Mouse (Mus musculus): ENCODE results near the gene Lrrc1. TPM values are rescaled to one million over a fixed set of nuclear protein-coding genes. Genes with fewer than 3 reads are reported as not detected.
"Not testable (repeated sequence)": the region's sequence is repeated elsewhere in the genome, so short reads cannot be mapped to it uniquely, and the experiment has no call there.

Gene Lrrc1
- polyA plus RNA-seq, 1 experiment from 2014 or later: 18.9 TPM

DNA sequence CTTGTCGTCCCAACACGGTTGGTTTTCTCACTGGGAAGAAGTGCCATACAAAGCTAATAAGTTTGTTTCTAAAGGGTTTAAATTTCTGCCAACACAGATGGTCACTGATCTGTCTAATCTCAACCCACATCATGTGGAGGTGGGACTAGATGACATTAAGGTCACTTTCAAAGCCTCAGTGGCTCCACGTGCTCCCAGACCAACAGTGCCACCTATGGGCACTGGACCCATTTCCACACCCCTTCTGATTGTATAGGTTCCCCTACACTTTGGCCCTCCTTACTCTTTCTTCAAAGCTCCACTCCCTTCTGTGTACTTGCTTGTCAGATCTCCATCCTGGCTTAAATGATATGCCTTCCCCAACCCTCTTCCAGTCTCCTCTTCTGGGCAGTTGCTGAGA is 35.2 kb upstream of the Lrrc1 start:
- no peak overlapping the region for H3K27ac ChIP-seq (replicated peaks in 1 of 2; ENCODE audit: control insufficient read depth in 1 of 2, insufficient read depth in 1 of 2, low read depth in 2 of 2, low read length in 2 of 2)
- WGBS: 71% methylated on average over 3 of the region's 3 CpGs
- no peak overlapping the region for H3K9ac ChIP-seq (ENCODE audit: low read length)
- ATAC-seq (ENCODE audit: insufficient number of reproducible peaks, insufficient read depth, low FRiP score, low read depth): no peak
- H3K36me3 ChIP-seq (ENCODE audit: control insufficient read depth, insufficient read depth, low read length): no peaks in the 10 kb centered on the region
- H3K9me3 ChIP-seq (ENCODE audit: control insufficient read depth, low read length): no peaks in the 10 kb centered on the region
- peaks cover 0 to 6% of the 10 kb centered on the region in 2 experiments; a peak in 1 of 4 replicates for H3K4me1 ChIP-seq (ENCODE audit: control insufficient read depth in 2 of 2, insufficient read depth in 2 of 2, low read length in 2 of 2)
- no peak overlapping the region for H3K4me2 ChIP-seq (ENCODE audit: low read length)
- no peaks in the 10 kb centered on the region for H3K27me3 ChIP-seq (ENCODE audit: control insufficient read depth, insufficient read depth, low read length)
- H3K4me3 ChIP-seq (ENCODE audit: control insufficient read depth in 1 of 2, insufficient read depth in 1 of 2, low read depth in 1 of 2, low read length in 2 of 2): no peak overlapping the region

GRCm38 (mm10) chr9:77577931-77578330 is 33.3 kb upstream of the Lrrc1 start:
- Histone ChIP-seq H3K4me2 (ENCODE audit: low read length) (no peak overlapping the region), H3K9ac (ENCODE audit: low read length) (no peak overlapping the region), H3K4me3 (ENCODE audit: control insufficient read depth in 1 of 2, insufficient read depth in 1 of 2, low read depth in 1 of 2, low read length in 2 of 2) (no peak overlapping the region), H3K27me3 (ENCODE audit: control insufficient read depth, insufficient read depth, low read length) (no peaks in the 10 kb centered on the region), H3K36me3 (ENCODE audit: control insufficient read depth, insufficient read depth, low read length) (no peaks in the 10 kb centered on the region), H3K9me3 (ENCODE audit: control insufficient read depth, low read length) (no peaks in the 10 kb centered on the region), H3K27ac (replicated peaks in 1 of 2; ENCODE audit: control insufficient read depth in 1 of 2, insufficient read depth in 1 of 2, low read depth in 2 of 2, low read length in 2 of 2) (no peak overlapping the region), H3K4me1 (ENCODE audit: control insufficient read depth in 2 of 2, insufficient read depth in 2 of 2, low read length in 2 of 2) (peaks cover 0 to 6% of the 10 kb centered on the region in 2 experiments; a peak in 1 of 4 replicates)
- 91% methylated on average over 8 of the region's 8 CpGs for WGBS
- ATAC-seq (ENCODE audit: insufficient number of reproducible peaks, insufficient read depth, low FRiP score, low read depth): no peak

DNA sequence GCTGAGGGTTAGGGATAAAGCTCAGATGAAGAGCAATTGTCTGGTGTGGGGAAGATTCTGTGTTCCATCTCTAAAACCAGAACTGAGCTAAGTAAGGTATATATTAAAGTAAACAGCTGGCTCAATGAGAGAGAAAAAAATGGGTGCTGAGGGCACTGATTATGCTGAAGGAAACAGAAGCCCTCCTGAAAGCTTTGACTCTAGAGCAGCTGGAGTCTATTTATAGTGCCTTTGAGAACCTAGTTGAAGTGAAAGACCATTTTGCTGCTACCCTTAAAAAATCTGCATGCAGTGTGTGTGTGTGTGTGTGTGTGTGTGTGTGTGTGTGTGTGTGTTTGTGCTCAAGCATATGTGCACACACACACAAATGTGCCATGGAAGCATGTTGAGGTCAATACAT is 32.7 kb upstream of the Lrrc1 start:
- no peaks in the 10 kb centered on the region for H3K27me3 ChIP-seq (ENCODE audit: control insufficient read depth, insufficient read depth, low read length)
- peaks cover 0 to 6% of the 10 kb centered on the region in 2 experiments; a peak in 1 of 4 replicates for H3K4me1 ChIP-seq (ENCODE audit: control insufficient read depth in 2 of 2, insufficient read depth in 2 of 2, low read length in 2 of 2)
- H3K27ac ChIP-seq (replicated peaks in 1 of 2; ENCODE audit: control insufficient read depth in 1 of 2, insufficient read depth in 1 of 2, low read depth in 2 of 2, low read length in 2 of 2): no peak overlapping the region
- no peaks in the 10 kb centered on the region for H3K36me3 ChIP-seq (ENCODE audit: control insufficient read depth, insufficient read depth, low read length)
- no peak overlapping the region for H3K4me3 ChIP-seq (ENCODE audit: control insufficient read depth in 1 of 2, insufficient read depth in 1 of 2, low read depth in 1 of 2, low read length in 2 of 2)
- H3K9ac ChIP-seq (ENCODE audit: low read length): no peak overlapping the region
- no peak for ATAC-seq (ENCODE audit: insufficient number of reproducible peaks, insufficient read depth, low FRiP score, low read depth)
- H3K9me3 ChIP-seq (ENCODE audit: control insufficient read depth, low read length): no peaks in the 10 kb centered on the region
- no peak overlapping the region for H3K4me2 ChIP-seq (ENCODE audit: low read length)

DNA sequence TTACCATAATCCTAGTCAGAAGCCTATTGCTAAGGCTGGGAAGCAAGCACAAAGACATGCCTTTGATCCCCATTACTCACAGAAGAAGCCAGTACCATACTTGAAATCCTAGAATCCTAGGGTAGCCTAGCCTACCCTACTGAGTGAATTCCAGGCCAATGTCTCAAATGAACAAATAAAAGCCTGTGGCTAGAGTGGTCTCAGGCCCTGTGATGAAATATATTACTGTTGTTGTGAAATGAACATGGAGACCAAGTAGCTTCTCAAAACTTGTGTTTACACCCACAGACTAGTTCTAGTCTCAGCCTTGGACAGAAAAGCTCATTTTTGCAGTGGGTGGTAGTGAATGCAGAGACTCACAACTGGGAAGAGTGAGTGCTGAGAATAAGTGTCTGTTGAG is 31.6 kb upstream of the Lrrc1 start:
- peaks cover 7 to 9% of the 10 kb centered on the region in 2 experiments; a peak in 3 of 4 replicates for H3K4me1 ChIP-seq (ENCODE audit: control insufficient read depth in 2 of 2, insufficient read depth in 2 of 2, low read length in 2 of 2)
- H3K27ac ChIP-seq (replicated peaks in 1 of 2; ENCODE audit: control insufficient read depth in 1 of 2, insufficient read depth in 1 of 2, low read depth in 2 of 2, low read length in 2 of 2): no peak overlapping the region
- H3K9ac ChIP-seq (ENCODE audit: low read length): no peak overlapping the region
- no peaks in the 10 kb centered on the region for H3K27me3 ChIP-seq (ENCODE audit: control insufficient read depth, insufficient read depth, low read length)
- H3K4me2 ChIP-seq (ENCODE audit: low read length): no peak overlapping the region
- ATAC-seq (ENCODE audit: insufficient number of reproducible peaks, insufficient read depth, low FRiP score, low read depth): no peak
- H3K4me3 ChIP-seq (ENCODE audit: control insufficient read depth in 1 of 2, insufficient read depth in 1 of 2, low read depth in 1 of 2, low read length in 2 of 2): no peak overlapping the region
- H3K9me3 ChIP-seq (ENCODE audit: control insufficient read depth, low read length): no peaks in the 10 kb centered on the region
- no peaks in the 10 kb centered on the region for H3K36me3 ChIP-seq (ENCODE audit: control insufficient read depth, insufficient read depth, low read length)

DNA sequence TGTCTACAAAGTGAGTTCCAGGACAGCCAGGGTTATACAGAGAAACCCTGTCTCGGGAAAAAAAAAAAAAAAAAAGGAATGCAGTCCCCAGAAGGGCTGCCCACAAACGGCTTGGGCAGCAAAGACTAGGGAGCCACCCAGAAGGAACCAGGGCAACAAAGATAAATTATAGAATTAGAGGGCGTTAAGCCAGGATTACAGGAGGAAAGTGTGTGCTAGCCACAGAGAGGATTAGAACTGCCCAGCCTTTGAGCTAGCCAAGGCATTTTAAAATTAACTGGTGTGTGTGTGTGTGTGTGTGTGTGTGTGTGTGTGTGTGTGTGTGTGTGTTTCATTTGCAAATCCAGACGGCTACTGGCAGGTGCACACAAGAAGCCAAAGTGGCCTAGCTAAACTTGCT is 30.3 kb upstream of the Lrrc1 start:
- H3K4me1 ChIP-seq (ENCODE audit: control insufficient read depth in 2 of 2, insufficient read depth in 2 of 2, low read length in 2 of 2); H3K9ac ChIP-seq (ENCODE audit: low read length); H3K36me3 ChIP-seq (ENCODE audit: control insufficient read depth, insufficient read depth, low read length); H3K4me2 ChIP-seq (ENCODE audit: low read length); ATAC-seq (ENCODE audit: insufficient number of reproducible peaks, insufficient read depth, low FRiP score, low read depth); H3K27me3 ChIP-seq (ENCODE audit: control insufficient read depth, insufficient read depth, low read length); H3K27ac ChIP-seq (replicated peaks in 1 of 2; ENCODE audit: control insufficient read depth in 1 of 2, insufficient read depth in 1 of 2, low read depth in 2 of 2, low read length in 2 of 2); H3K4me3 ChIP-seq (ENCODE audit: control insufficient read depth in 1 of 2, insufficient read depth in 1 of 2, low read depth in 1 of 2, low read length in 2 of 2); H3K9me3 ChIP-seq (ENCODE audit: control insufficient read depth, low read length): not testable (repeated sequence)
- 52% methylated on average over 4 of the region's 4 CpGs for WGBS

DNA sequence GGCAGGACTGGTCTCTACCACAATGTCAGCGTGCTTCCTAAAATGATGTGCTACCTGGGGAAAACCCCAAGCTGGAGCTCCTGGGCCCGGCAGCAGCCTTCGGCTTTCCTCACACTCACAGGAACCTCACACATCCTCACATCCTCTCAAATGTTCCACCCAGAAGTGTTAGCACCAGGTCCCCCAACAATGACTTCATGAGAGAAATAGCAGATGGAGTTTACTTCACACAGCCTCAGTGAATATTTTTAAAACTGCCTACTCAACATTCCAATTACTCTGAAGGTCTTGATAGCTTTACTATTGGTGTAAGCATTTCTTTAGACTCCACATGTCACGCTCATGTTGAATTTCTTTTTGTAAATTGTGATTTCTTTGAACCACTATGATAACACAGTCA is 27.2 kb upstream of the Lrrc1 start:
- ATAC-seq (ENCODE audit: insufficient number of reproducible peaks, insufficient read depth, low FRiP score, low read depth): no peak
- H3K27ac ChIP-seq (replicated peaks in 1 of 2; ENCODE audit: control insufficient read depth in 1 of 2, insufficient read depth in 1 of 2, low read depth in 2 of 2, low read length in 2 of 2): no peak overlapping the region
- 44% methylated on average over 4 of the region's 4 CpGs for WGBS
- no peaks in the 10 kb centered on the region for H3K9me3 ChIP-seq (ENCODE audit: control insufficient read depth, low read length)
- H3K27me3 ChIP-seq (ENCODE audit: control insufficient read depth, insufficient read depth, low read length): no peaks in the 10 kb centered on the region
- no peak overlapping the region for H3K9ac ChIP-seq (ENCODE audit: low read length)
- no peak overlapping the region for H3K4me3 ChIP-seq (ENCODE audit: control insufficient read depth in 1 of 2, insufficient read depth in 1 of 2, low read depth in 1 of 2, low read length in 2 of 2)
- no peaks in the 10 kb centered on the region for H3K36me3 ChIP-seq (ENCODE audit: control insufficient read depth, insufficient read depth, low read length)
- H3K4me1 ChIP-seq (ENCODE audit: control insufficient read depth in 2 of 2, insufficient read depth in 2 of 2, low read length in 2 of 2): peaks cover 6 to 7% of the 10 kb centered on the region in 2 experiments; a peak in 3 of 4 replicates
- H3K4me2 ChIP-seq (ENCODE audit: low read length): no peak overlapping the region

DNA sequence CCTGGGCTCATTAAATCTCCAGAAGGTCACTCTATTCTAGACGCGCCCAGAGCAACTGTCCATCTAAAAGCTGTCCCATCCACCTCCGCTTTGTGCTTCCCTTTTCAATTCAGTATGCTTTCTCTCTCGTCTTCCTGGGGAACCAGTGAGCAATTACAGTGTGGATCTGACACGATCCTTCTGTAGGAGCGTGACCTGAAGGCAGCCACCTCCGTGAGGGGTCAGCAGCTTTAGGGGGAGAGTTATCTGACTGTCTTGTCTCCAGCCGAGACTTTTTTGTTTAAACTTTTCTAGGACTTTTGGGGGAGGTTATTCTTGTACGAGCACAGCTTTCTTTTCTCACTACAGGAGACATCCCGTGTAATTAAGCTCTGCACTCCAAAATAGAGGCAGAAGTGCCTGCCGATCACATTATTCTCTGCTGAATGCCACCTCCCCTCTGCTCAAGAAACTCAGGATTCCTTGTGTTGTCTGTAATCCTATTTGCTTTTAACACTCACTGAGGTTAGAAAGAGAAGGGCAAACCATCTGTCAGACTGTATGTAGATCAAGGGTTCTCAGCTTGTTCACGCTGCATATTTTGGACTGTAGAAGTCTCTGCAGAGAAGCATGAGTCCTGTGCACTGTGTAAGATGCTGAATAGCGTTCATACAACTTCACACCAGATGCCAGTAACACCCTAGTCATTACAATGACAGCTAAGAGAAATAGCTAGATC is 24.3 kb upstream of the Lrrc1 start:
- Histone ChIP-seq H3K4me1 (ENCODE audit: control insufficient read depth in 2 of 2, insufficient read depth in 2 of 2, low read length in 2 of 2) (peaks cover 3 to 7% of the 10 kb centered on the region in 2 experiments; a peak in 2 of 4 replicates), H3K27ac (replicated peaks in 1 of 2; ENCODE audit: control insufficient read depth in 1 of 2, insufficient read depth in 1 of 2, low read depth in 2 of 2, low read length in 2 of 2) (no peak overlapping the region), H3K9ac (ENCODE audit: low read length) (no peak overlapping the region), H3K36me3 (ENCODE audit: control insufficient read depth, insufficient read depth, low read length) (no peaks in the 10 kb centered on the region), H3K27me3 (ENCODE audit: control insufficient read depth, insufficient read depth, low read length) (no peaks in the 10 kb centered on the region), H3K4me2 (ENCODE audit: low read length) (no peak overlapping the region), H3K4me3 (ENCODE audit: control insufficient read depth in 1 of 2, insufficient read depth in 1 of 2, low read depth in 1 of 2, low read length in 2 of 2) (no peak overlapping the region), H3K9me3 (ENCODE audit: control insufficient read depth, low read length) (no peaks in the 10 kb centered on the region)
- 53% methylated on average over 13 of the region's 13 CpGs for WGBS
- no peak for ATAC-seq (ENCODE audit: insufficient number of reproducible peaks, insufficient read depth, low FRiP score, low read depth)

DNA sequence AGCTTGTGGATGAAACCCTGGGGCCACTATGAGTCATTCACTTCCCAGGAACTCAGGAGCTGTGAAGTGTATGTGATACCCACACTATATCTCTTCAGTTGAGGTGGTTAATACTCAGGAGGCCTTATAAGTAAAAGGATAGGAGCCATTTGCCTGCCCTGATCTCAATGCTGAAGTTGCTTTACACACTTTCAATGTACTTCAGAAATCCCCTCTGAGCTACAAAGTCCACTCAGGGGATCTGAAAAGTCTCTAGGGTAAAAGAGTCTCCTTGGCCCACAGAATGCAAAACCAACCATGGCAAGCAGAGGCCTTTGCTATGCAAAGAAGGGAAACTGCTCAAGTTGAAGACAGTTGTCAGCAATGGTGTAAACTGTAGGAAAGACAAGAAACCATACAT is 17.2 kb upstream of the Lrrc1 start:
- no peak overlapping the region for H3K27ac ChIP-seq (replicated peaks in 1 of 2; ENCODE audit: control insufficient read depth in 1 of 2, insufficient read depth in 1 of 2, low read depth in 2 of 2, low read length in 2 of 2)
- ATAC-seq (ENCODE audit: insufficient number of reproducible peaks, insufficient read depth, low FRiP score, low read depth): no peak
- no peak overlapping the region for H3K4me2 ChIP-seq (ENCODE audit: low read length)
- H3K27me3 ChIP-seq (ENCODE audit: control insufficient read depth, insufficient read depth, low read length): no peaks in the 10 kb centered on the region
- H3K4me3 ChIP-seq (ENCODE audit: control insufficient read depth in 1 of 2, insufficient read depth in 1 of 2, low read depth in 1 of 2, low read length in 2 of 2): no peak overlapping the region
- 0 out of 2 replicates have a peak, but pooled peaks cover 10% of the 10 kb centered on the region for H3K9me3 ChIP-seq (ENCODE audit: control insufficient read depth, low read length)
- H3K9ac ChIP-seq (ENCODE audit: low read length): no peak overlapping the region
- no peaks in the 10 kb centered on the region for H3K36me3 ChIP-seq (ENCODE audit: control insufficient read depth, insufficient read depth, low read length)
- no peaks in the 10 kb centered on the region for H3K4me1 ChIP-seq (ENCODE audit: control insufficient read depth in 2 of 2, insufficient read depth in 2 of 2, low read length in 2 of 2)

Measured in heart, embryonic 14.5 days (tissue).